Mouse (Mus musculus): ENCODE data around the gene Pltp. TPM values are rescaled to one million over a fixed set of nuclear protein-coding genes. Genes with fewer than 3 reads are reported as not detected.

The Pltp gene
- polyA plus RNA-seq, 1 experiment from 2014 or later: 33.4 TPM

DNA sequence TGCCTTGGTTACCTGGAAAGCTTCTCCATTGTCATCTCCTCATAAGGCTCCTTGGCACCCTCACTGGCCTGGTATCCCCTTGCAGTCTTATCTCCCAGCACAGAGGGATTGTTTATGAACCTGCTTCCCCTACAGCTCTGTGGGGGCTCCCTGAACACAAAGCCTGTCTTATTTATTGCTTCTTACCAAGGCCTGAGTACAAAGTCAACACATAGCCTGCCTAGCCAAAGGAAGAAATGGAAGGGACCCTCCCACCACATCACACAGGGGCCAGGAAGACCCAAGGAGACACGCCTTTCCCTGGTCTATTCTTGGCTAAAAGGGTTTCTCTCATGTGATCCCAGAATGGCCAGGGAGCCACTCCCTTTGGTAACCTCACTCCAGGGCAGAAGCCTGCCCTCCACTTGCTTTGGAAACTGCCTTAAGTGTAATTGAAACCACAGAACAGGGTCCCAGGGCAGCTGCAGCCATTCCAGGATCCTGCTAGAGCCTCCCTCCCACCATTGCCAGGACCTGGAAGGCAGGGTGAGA is 16.8 kb upstream of the Pltp start:
- Histone ChIP-seq H3K36me3 (replicated peaks; ENCODE audit: insufficient read depth, low read length) (no peaks in the 10 kb centered on the region), H3K27ac (ENCODE audit: low read depth) (no peak overlapping the region), H3K9ac (replicated peaks) (no peak overlapping the region), H3K9me3 (ENCODE audit: low read length) (no peaks in the 10 kb centered on the region), H3K27me3 (ENCODE audit: insufficient read depth, low read length) (no peaks in the 10 kb centered on the region), H3K4me3 (ENCODE audit: low read depth, low read length) (no peak overlapping the region), H3K4me2 (ENCODE audit: low read depth, low read length) (no peak overlapping the region), H3K4me1 (ENCODE audit: insufficient read depth) (peaks cover 8% of the 10 kb centered on the region)
- no peak for DNase-seq
- 45% methylated on average over 1 of the region's 1 CpGs for WGBS (ENCODE audit: insufficient replicate concordance)
- no peak for ATAC-seq
- TF ChIP-seq CTCF (IDR thresholded peaks at IDR 0.05; ENCODE audit: low read depth) (no peak), EP300 (IDR thresholded peaks at IDR 0.05; ENCODE audit: low read depth) (no peak)

DNA sequence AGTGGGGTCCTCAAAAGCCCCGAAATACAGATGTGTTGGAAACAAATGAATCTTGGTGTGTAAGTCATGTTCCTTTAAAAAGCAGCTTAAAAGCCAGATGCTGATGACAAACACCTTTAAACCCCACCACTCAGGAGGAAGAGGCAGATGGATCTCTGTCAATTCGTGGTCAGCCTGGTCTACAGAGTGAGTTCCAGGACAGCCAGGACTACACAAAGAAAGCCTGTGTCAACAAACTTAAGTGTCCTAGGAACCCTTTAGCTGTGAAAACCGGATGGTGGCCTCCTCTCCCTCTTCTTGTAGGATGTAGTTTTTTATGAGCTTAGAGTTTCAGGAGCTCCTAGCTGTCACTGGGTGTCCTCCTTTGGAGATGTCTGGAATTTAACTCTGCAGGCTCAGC is 16.1 kb upstream of the Pltp start:
- Histone ChIP-seq H3K9ac (replicated peaks) (no peak overlapping the region), H3K4me2 (ENCODE audit: low read depth, low read length) (no peak overlapping the region), H3K27ac (ENCODE audit: low read depth) (no peak overlapping the region), H3K4me3 (ENCODE audit: low read depth, low read length) (no peak overlapping the region), H3K4me1 (ENCODE audit: insufficient read depth) (peaks cover 10% of the 10 kb centered on the region), H3K27me3 (ENCODE audit: insufficient read depth, low read length) (no peaks in the 10 kb centered on the region), H3K36me3 (replicated peaks; ENCODE audit: insufficient read depth, low read length) (no peaks in the 10 kb centered on the region), H3K9me3 (ENCODE audit: low read length) (no peaks in the 10 kb centered on the region)
- no peak for ATAC-seq
- no peak for DNase-seq
- WGBS (ENCODE audit: insufficient replicate concordance): 44% methylated on average over 3 of the region's 3 CpGs
- TF ChIP-seq CTCF (IDR thresholded peaks at IDR 0.05; ENCODE audit: low read depth): no peak
- TF ChIP-seq EP300 (IDR thresholded peaks at IDR 0.05; ENCODE audit: low read depth): no peak

DNA sequence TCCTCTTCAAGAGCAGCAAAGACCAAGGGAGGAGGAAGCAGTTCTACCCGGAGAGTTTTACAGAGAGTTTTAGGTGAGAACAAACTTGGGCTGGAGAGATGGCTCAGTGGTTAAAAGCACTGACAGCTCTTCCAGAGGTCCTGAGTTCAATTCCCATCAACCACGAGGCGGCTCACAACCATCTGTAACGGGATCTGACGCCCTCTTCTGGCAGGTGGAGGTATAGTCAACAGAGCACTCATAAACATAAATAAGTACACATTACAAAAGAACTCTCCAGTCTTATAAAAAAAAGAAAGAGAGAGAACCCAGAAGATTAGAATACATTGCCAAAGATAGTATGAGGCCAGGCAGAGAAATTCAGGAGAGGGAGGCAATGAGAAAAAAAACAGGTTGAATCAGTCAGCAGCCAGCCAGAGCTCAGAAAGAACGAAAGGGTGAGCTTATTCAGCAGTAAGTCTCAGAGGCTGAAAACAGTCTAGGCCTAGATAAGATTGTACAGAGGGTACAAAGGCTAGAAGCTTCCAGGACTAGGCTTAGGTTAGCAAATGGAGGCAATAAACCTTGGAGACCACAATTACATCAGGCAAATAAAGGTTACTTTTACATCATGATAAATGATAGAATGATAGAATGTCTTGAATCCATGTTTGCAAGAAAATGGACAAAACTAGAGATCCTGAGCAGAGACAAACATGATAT is 14.2 kb upstream of the Pltp start:
- ATAC-seq (no peak), DNase-seq (no peak)
- Histone ChIP-seq H3K27me3 (ENCODE audit: insufficient read depth, low read length) (no peaks in the 10 kb centered on the region), H3K4me2 (ENCODE audit: low read depth, low read length) (no peak overlapping the region), H3K4me1 (ENCODE audit: insufficient read depth) (peaks cover 5% of the 10 kb centered on the region; the same call in 1 of the 2 replicates), H3K36me3 (replicated peaks; ENCODE audit: insufficient read depth, low read length) (no peaks in the 10 kb centered on the region), H3K4me3 (ENCODE audit: low read depth, low read length) (no peak overlapping the region), H3K9ac (replicated peaks) (no peak overlapping the region), H3K9me3 (ENCODE audit: low read length) (no peaks in the 10 kb centered on the region; the same call in 1 of the 2 replicates), H3K27ac (ENCODE audit: low read depth) (no peak overlapping the region)
- TF ChIP-seq CTCF (IDR thresholded peaks at IDR 0.05; ENCODE audit: low read depth) (0 out of 2 replicates have a peak, but pooled peaks have one; percentile 22), EP300 (IDR thresholded peaks at IDR 0.05; ENCODE audit: low read depth) (no peak)
- 59% methylated on average over 6 of the region's 6 CpGs for WGBS (ENCODE audit: insufficient replicate concordance)

DNA sequence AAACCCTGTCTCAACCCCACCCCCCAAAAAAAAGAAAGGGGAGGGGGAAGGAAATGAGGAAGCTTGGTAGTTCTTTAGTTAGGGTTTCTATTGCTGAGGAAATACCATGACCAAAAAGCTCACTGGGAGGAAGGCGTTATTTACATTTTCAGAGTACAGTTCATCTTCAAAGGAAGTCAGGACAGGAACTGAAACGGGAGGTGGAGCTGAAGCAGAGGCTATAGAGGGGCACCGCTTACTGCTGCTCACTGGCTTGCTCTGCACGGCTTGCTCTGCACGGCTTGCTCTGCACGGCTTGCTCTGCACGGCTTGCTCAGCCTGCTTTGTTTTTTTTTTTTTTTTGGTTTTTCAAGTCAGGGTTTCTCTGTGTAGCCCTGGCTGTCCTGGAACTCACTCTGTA is 11.0 kb upstream of the Pltp start:
- Histone ChIP-seq H3K27me3 (ENCODE audit: insufficient read depth, low read length) (no peaks in the 10 kb centered on the region), H3K4me1 (ENCODE audit: insufficient read depth) (peaks cover 5% of the 10 kb centered on the region; the same call in 1 of the 2 replicates), H3K4me2 (ENCODE audit: low read depth, low read length) (no peak overlapping the region), H3K4me3 (ENCODE audit: low read depth, low read length) (no peak overlapping the region), H3K36me3 (replicated peaks; ENCODE audit: insufficient read depth, low read length) (no peaks in the 10 kb centered on the region), H3K9me3 (ENCODE audit: low read length) (no peaks in the 10 kb centered on the region; the same call in 1 of the 2 replicates), H3K9ac (replicated peaks) (no peak overlapping the region), H3K27ac (ENCODE audit: low read depth) (0 out of 2 replicates have a peak overlapping the region, but pooled peaks have one; percentile 34)
- DNase-seq (no peak), ATAC-seq (peak; percentile 65)
- 30% methylated on average over 7 of the region's 7 CpGs for WGBS (ENCODE audit: insufficient replicate concordance)
- TF ChIP-seq EP300 (IDR thresholded peaks at IDR 0.05; ENCODE audit: low read depth) (no peak), CTCF (IDR thresholded peaks at IDR 0.05; ENCODE audit: low read depth) (no peak)

DNA sequence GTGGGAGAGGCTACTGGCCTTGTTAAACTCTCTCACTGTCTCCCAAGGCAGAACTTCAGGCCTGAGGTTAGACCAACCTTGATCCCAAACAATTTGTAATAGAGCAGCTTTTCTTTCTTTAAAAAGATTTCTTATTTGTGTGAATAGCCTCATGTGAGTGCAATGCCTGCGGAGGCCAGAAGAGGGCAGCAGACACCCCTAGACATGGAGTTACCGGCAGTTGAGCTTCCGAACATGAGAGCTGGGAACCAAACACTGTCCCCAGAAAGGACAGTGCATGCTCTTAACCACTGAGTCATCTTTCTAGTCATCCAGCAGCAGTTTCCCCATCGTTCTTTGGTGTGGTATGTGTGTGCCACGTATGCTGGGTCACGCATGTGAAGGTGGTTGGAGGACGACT is 10.1 kb upstream of the Pltp start:
- 96% methylated on average over 7 of the region's 7 CpGs for WGBS (ENCODE audit: insufficient replicate concordance)
- H3K9me3 ChIP-seq (ENCODE audit: low read length): no peaks in the 10 kb centered on the region; the same call in 1 of the 2 replicates
- no peak overlapping the region for H3K4me3 ChIP-seq (ENCODE audit: low read depth, low read length)
- no peak overlapping the region for H3K9ac ChIP-seq (replicated peaks)
- TF ChIP-seq EP300 (IDR thresholded peaks at IDR 0.05; ENCODE audit: low read depth): no peak
- TF ChIP-seq CTCF (IDR thresholded peaks at IDR 0.05; ENCODE audit: low read depth): peak; percentile 69
- 0 out of 2 replicates have a peak overlapping the region, but pooled peaks have one; percentile 48 for H3K27ac ChIP-seq (ENCODE audit: low read depth)
- no peaks in the 10 kb centered on the region for H3K36me3 ChIP-seq (replicated peaks; ENCODE audit: insufficient read depth, low read length)
- no peak overlapping the region for H3K4me2 ChIP-seq (ENCODE audit: low read depth, low read length)
- no peaks in the 10 kb centered on the region for H3K27me3 ChIP-seq (ENCODE audit: insufficient read depth, low read length)
- DNase-seq (no peak), ATAC-seq (no peak)
- H3K4me1 ChIP-seq (ENCODE audit: insufficient read depth): peaks cover 8% of the 10 kb centered on the region; the same call in 1 of the 2 replicates

DNA sequence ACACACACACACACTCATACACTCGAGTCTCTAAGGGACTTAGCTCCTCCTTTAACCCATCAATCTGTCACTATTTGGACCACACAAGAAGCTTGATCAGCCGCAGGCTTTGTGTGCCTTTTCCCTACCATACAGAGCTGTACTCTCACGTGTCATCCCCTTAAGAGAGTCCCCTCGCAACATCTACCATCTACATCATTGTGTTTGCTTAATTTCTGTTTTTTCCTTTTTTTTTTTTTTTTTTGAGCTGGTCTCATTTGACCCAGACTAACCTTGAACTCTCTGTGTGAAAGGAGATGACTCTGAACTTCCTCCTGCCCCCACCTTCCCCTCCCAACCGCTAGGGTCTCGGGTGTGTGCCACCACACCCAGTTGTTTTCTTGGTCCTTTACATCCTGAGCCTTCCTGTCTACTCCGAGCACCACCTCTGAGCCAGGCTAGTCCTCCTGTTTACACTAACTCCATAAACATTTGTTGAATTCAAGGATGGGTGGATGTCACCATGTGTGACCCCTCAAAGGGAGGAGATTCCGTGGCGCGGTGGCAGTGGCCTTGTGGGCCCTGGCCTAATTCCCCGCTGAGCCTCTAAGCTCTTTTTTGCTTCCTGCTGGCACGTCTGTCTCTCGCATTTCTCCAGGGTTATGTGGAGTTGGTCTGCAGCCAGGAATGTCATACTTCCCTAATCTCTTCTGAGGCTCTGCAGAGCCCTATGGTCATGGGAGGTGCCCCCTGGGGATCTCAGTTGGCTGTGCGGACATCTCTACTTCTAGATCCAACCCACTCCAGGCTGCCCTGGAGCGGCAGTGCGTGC is 9.4 kb upstream of the Pltp start:
- no peak overlapping the region for H3K9ac ChIP-seq (replicated peaks)
- TF ChIP-seq EP300 (IDR thresholded peaks at IDR 0.05; ENCODE audit: low read depth): no peak
- no peak for TF ChIP-seq CTCF (IDR thresholded peaks at IDR 0.05; ENCODE audit: low read depth)
- no peaks in the 10 kb centered on the region for H3K36me3 ChIP-seq (replicated peaks; ENCODE audit: insufficient read depth, low read length)
- no peaks in the 10 kb centered on the region for H3K27me3 ChIP-seq (ENCODE audit: insufficient read depth, low read length)
- H3K4me2 ChIP-seq (ENCODE audit: low read depth, low read length): no peak overlapping the region
- peak; percentile 46 for ATAC-seq
- no peak for DNase-seq
- H3K9me3 ChIP-seq (ENCODE audit: low read length): no peaks in the 10 kb centered on the region; the same call in 1 of the 2 replicates
- H3K27ac ChIP-seq (ENCODE audit: low read depth): 0 out of 2 replicates have a peak overlapping the region, but pooled peaks have one; percentile 48
- H3K4me1 ChIP-seq (ENCODE audit: insufficient read depth): peaks cover 12% of the 10 kb centered on the region
- WGBS (ENCODE audit: insufficient replicate concordance): 46% methylated on average over 16 of the region's 16 CpGs
- H3K4me3 ChIP-seq (ENCODE audit: low read depth, low read length): no peak overlapping the region
